Mouse (Mus musculus) stomach, embryonic 16.5 days (tissue): Measurements from ENCODE around the gene Zfp280b. TPM values are rescaled to one million over a fixed set of nuclear protein-coding genes. Genes with fewer than 3 reads are reported as not detected.
"Not testable (repeated sequence)": the region's sequence is repeated elsewhere in the genome, so short reads cannot be mapped to it uniquely, and the experiment has no call there.

Experiments
- ATAC-seq: fragments of 200-750 bp; cut with Nextera tagmentation; 2 replicates; pipeline ENCODE4 v1.8.0; 2017; ENCODE audit warnings: moderate number of reproducible peaks, moderate TSS enrichment; ENCODE audit not compliant: insufficient read depth, low FRiP score
- H3K27ac ChIP-seq: fragments of 300-500 bp; sonication (generic); 2 replicates; pipeline ENCODE4 v1.5.1; 2014; ENCODE audit warnings: low read length
- H3K27me3 ChIP-seq: fragments of 300-500 bp; sonication (generic); 2 replicates; pipeline ENCODE4 v1.6.1; 2014; ENCODE audit warnings: low read length, control low read depth, mixed read lengths; ENCODE audit not compliant: control insufficient read depth, insufficient read depth
- H3K36me3 ChIP-seq: fragments of 300-500 bp; sonication (generic); 2 replicates; pipeline ENCODE4 v1.6.1; 2014; ENCODE audit warnings: low read length; ENCODE audit not compliant: control insufficient read depth, insufficient read depth
- H3K4me1 ChIP-seq: fragments of 300-500 bp; sonication (generic); 2 replicates; pipeline ENCODE4 v1.6.1; 2014; ENCODE audit warnings: low read length, control low read depth, mixed read lengths; ENCODE audit not compliant: control insufficient read depth, insufficient read depth
- H3K4me2 ChIP-seq: fragments of 300-500 bp; sonication (generic); 2 replicates; pipeline ENCODE4 v1.6.1; 2014; ENCODE audit warnings: low read depth, low read length, mixed read lengths
- H3K4me3 ChIP-seq: fragments of 300-500 bp; sonication (generic); replicated peaks from 2 replicates; pipeline ENCODE4 v1.5.1; 2014; ENCODE audit warnings: mild to moderate bottlenecking, low read length
- H3K9ac ChIP-seq: fragments of 300-500 bp; sonication (generic); 2 replicates; pipeline ENCODE4 v1.6.1; 2014; ENCODE audit warnings: low read length
- H3K9me3 ChIP-seq: fragments of 300-500 bp; sonication (generic); replicated peaks from 2 replicates; pipeline ENCODE4 v1.6.1; 2016; ENCODE audit warnings: low read length, control low read depth; ENCODE audit not compliant: control insufficient read depth
- WGBS: fragments of 180-500 bp; shearing (Covaris S2); extraction: QIAGEN DNeasy Blood & Tissue Kit; methylation state at CpG from one replicate; pipeline ENCODE4 v1.1.7; 2014; 5-methylcytosine and 5-hydroxymethylcytosine counted together
- microRNA-seq: library from miRNA; unstranded; fragments of <30 nt; microRNA quantifications from one replicate; pipeline ENCODE4, GENCODE M21; 2016
- polyA plus RNA-seq: library from polyadenylated mRNA; unstranded; fragments of >200 nt; fragmentation: Nextera tagmentation; extraction: Ambion mirVana; gene quantifications from 2 replicates; pipeline ENCODE4 v1.2.1, GENCODE M21; 2015

Gene Zfp280b
- polyA plus RNA-seq, 1 experiment from 2014 or later = 15.9 TPM

- not testable (repeated sequence) for H3K27ac ChIP-seq, H3K4me2 ChIP-seq, H3K9ac ChIP-seq, H3K4me3 ChIP-seq, H3K4me1 ChIP-seq, ATAC-seq, H3K9me3 ChIP-seq, H3K36me3 ChIP-seq, H3K27me3 ChIP-seq
- 91% methylated on average over 2 of the region's 2 CpGs for WGBS
These were observed 44.6 kb downstream of the Zfp280b start for GRCm38 (mm10) chr10:76077008-76077407.

Small RNAs within 50 kb of the gene (microRNA-seq; reads per million reads assigned to microRNA genes)
- not detected for gene Mir6409

Other genes with a start within 250 kb of the Zfp280b start
- 20.6 and 20.8 TPM in 2 replicates for gene Gstt1, start 234.1 kb upstream of the Zfp280b start, polyA plus RNA-seq
- gene Gstt4, start 210.1 kb upstream of the Zfp280b start, polyA plus RNA-seq = not detected in 2 replicates
- 64.8 and 76.9 TPM in 2 replicates for gene Gstt2, start 195.2 kb upstream of the Zfp280b start, polyA plus RNA-seq
- gene Mif, start 172.4 kb upstream of the Zfp280b start, polyA plus RNA-seq = 1,459 and 1,538 TPM in 2 replicates
- 9.6 and 11.9 TPM in 2 replicates for gene Derl3, start 139.2 kb upstream of the Zfp280b start, polyA plus RNA-seq
- gene Smarcb1, start 111.0 kb upstream of the Zfp280b start, polyA plus RNA-seq = 159 and 162 TPM in 2 replicates
- gene Chchd10, start 99.5 kb upstream of the Zfp280b start, polyA plus RNA-seq = 83.6 and 97.1 TPM in 2 replicates
- gene Mmp11, start 96.2 kb upstream of the Zfp280b start, polyA plus RNA-seq = 33.8 and 39.1 TPM in 2 replicates
- 0.75 and 1.0 TPM in 2 replicates for gene Gm867, start 92.0 kb upstream of the Zfp280b start, polyA plus RNA-seq
- gene Vpreb3, start 89.6 kb upstream of the Zfp280b start, polyA plus RNA-seq = 1.9 and 2.1 TPM in 2 replicates
- gene Gm5134, start 78.1 kb upstream of the Zfp280b start, polyA plus RNA-seq = not detected in 2 replicates
- 0.15 TPM in 1 of 2 replicates, not detected in the other for gene Slc5a4b, start 78.3 kb downstream of the Zfp280b start, polyA plus RNA-seq
- not detected in 2 replicates for gene Slc5a4a, start 114.8 kb downstream of the Zfp280b start, polyA plus RNA-seq
- gene Prmt2, start 205.2 kb downstream of the Zfp280b start, polyA plus RNA-seq = 50.4 and 55.3 TPM in 2 replicates
- gene S100b, start 221.2 kb downstream of the Zfp280b start, polyA plus RNA-seq = 2.7 TPM in 2 replicates